Mouse (Mus musculus) lung, postnatal 0 days (tissue): ENCODE measurements around the gene Ankrd12.

Experiments used
- CTCF ChIP-seq: IDR thresholded peaks from 2 replicates; pipeline ENCODE4 v1.5.1; 2016; ENCODE audit warnings: antibody characterized with exemption, mild to moderate bottlenecking
- EP300 ChIP-seq: IDR thresholded peaks from 2 replicates; pipeline ENCODE4 v1.6.1; 2016; ENCODE audit warnings: antibody characterized with exemption, mild to moderate bottlenecking, control low read depth

DNA sequence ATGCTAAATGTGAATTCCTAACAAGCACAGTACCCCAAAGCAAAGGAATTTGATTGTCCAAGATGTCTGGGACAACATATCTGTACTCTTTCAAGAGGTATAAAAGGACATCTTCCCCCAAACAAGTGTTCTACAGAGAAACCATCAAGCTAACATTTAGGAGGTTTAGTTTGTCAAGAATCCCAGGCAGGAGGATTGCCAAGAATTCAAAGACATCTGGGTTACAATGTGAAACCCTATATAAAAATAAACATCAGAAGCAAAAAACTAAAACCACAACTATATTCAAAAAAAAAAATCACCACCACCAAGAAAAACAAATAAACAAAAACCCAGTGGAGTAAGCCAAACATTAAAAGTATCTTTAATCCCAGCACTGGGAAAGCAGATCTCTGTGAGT lies 13.4 kb upstream of the Ankrd12 start:
- no peak for TF ChIP-seq EP300
- TF ChIP-seq CTCF = no peak
